Mouse (Mus musculus): ENCODE data around the gene A2ml1. TPM values are rescaled to one million over a fixed set of nuclear protein-coding genes. Genes with fewer than 3 reads are reported as not detected.

Gene A2ml1
- polyA plus RNA-seq, 1 experiment: not detected

DNA sequence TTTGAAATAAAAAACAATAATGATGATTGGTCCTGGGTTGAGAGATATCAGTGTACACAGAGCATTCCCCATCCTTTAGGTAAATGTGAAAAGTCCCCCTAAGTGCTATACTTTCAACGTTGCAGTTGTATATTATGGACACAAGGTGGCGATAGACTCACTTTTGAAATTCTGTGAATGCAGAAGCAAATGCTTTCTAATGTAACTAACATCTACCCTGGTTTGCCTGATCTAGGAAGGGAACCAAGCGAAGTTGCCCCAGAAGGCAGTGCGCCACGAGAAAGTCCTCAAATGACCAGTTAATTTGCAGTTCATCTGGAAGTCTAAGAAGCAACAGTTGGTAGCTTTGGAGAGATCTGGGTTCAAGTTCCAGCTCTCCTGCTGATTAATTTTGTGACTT lies 23.1 kb upstream of the A2ml1 start:
- H3K4me1 ChIP-seq (ENCODE audit: control insufficient read depth, insufficient read depth, insufficient read length): no peaks in the 10 kb centered on the region
- 14% methylated on average over 5 of the region's 5 CpGs for WGBS
- H3K4me3 ChIP-seq (ENCODE audit: extremely low read depth, insufficient read depth, insufficient read length): no peak overlapping the region
- no peak overlapping the region for H3K27ac ChIP-seq (ENCODE audit: insufficient read depth, low read length)
- TF ChIP-seq CTCF (IDR thresholded peaks at IDR 0.05; ENCODE audit: extremely low read depth, insufficient read depth, insufficient read length, insufficient replicate concordance): no peak
- no peak for TF ChIP-seq POLR2A (IDR thresholded peaks at IDR 0.05; ENCODE audit: low read depth, low read length)
- no peaks in the 10 kb centered on the region for H3K36me3 ChIP-seq (ENCODE audit: control insufficient read depth, insufficient read depth, low read length)
- H3K27me3 ChIP-seq (ENCODE audit: control insufficient read depth, insufficient read depth, low read length): no peaks in the 10 kb centered on the region
- peak in 1 of 2 experiments; percentile 26 for DNase-seq (ENCODE audit: low read depth in 1 of 2, low spot score in 2 of 2)

DNA sequence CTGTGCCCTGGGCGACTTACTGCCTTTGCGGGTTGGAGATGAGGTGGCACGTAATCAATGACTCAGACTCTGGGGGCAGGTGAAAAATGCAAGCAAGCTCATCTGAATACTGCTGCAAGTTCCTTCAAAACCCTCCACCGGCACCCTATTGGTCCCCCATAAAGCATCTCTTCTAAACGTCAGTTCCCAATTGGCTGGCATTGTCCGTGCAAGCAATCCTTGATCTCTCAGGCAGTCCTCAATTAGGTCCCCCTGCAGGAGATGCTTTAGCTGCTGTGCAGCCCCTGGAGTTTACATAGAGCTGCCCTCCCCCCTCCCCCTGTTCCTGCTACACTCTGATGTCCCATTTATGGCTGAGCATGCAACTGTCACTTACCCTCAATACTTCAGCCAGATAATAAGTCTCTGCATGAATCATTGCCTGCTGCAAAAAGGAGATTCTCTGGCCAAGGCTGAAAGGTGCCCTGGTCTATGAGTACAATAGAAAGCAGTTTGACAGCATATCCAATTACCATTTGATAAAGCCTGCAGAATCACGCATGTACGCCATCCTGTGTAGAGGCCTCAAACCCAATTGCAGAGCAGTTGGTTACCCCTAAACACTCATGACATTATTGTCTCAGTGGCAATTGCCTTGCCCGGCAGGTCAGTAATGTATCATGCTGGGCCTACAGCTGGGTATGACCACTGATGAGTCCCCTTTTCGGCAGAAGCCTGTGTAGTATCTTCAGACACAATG lies 21.2 kb upstream of the A2ml1 start:
- no peak for TF ChIP-seq CTCF (IDR thresholded peaks at IDR 0.05; ENCODE audit: extremely low read depth, insufficient read depth, insufficient read length, insufficient replicate concordance)
- TF ChIP-seq POLR2A (IDR thresholded peaks at IDR 0.05; ENCODE audit: low read depth, low read length): no peak
- H3K4me1 ChIP-seq (ENCODE audit: control insufficient read depth, insufficient read depth, insufficient read length): no peaks in the 10 kb centered on the region
- H3K36me3 ChIP-seq (ENCODE audit: control insufficient read depth, insufficient read depth, low read length): no peaks in the 10 kb centered on the region
- no peak overlapping the region for H3K4me3 ChIP-seq (ENCODE audit: extremely low read depth, insufficient read depth, insufficient read length)
- WGBS: 82% methylated on average over 10 of the region's 10 CpGs
- H3K27ac ChIP-seq (ENCODE audit: insufficient read depth, low read length): no peak overlapping the region
- DNase-seq (ENCODE audit: low read depth in 1 of 2, low spot score in 2 of 2): no peak
- no peaks in the 10 kb centered on the region for H3K27me3 ChIP-seq (ENCODE audit: control insufficient read depth, insufficient read depth, low read length)

GRCm38 (mm10) chr6:128602026-128602425 lies 20.6 kb upstream of the A2ml1 start:
- 37% methylated on average over 3 of the region's 3 CpGs for WGBS
- no peaks in the 10 kb centered on the region for H3K4me1 ChIP-seq (ENCODE audit: control insufficient read depth, insufficient read depth, insufficient read length)
- no peaks in the 10 kb centered on the region for H3K27me3 ChIP-seq (ENCODE audit: control insufficient read depth, insufficient read depth, low read length)
- no peaks in the 10 kb centered on the region for H3K36me3 ChIP-seq (ENCODE audit: control insufficient read depth, insufficient read depth, low read length)
- no peak for DNase-seq (ENCODE audit: low read depth in 1 of 2, low spot score in 2 of 2)
- TF ChIP-seq POLR2A (IDR thresholded peaks at IDR 0.05; ENCODE audit: low read depth, low read length) (no peak), CTCF (IDR thresholded peaks at IDR 0.05; ENCODE audit: extremely low read depth, insufficient read depth, insufficient read length, insufficient replicate concordance) (no peak)
- no peak overlapping the region for H3K27ac ChIP-seq (ENCODE audit: insufficient read depth, low read length)
- no peak overlapping the region for H3K4me3 ChIP-seq (ENCODE audit: extremely low read depth, insufficient read depth, insufficient read length)

DNA sequence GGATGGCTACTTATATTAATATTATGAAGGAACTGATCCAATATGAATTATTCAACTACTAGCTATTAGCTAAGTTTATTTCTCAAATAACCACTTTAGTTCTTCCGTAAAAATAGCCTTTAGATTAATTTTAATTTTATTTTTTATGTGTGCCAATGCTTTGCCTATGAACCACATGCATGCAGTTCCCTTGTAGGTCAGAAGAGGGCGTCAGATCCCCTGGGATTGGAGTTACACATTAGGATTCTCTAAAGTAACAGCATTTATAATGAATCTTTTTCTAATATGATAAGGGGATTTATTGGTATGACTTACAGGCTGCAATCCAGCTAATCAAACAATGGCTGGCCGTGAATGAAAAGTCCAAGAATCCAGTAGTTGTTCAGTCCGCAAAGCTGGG lies 18.1 kb upstream of the A2ml1 start:
- peak in 1 of 2 experiments; percentile 22 for DNase-seq (ENCODE audit: low read depth in 1 of 2, low spot score in 2 of 2)
- H3K4me1 ChIP-seq (ENCODE audit: control insufficient read depth, insufficient read depth, insufficient read length): no peaks in the 10 kb centered on the region
- no peaks in the 10 kb centered on the region for H3K36me3 ChIP-seq (ENCODE audit: control insufficient read depth, insufficient read depth, low read length)
- WGBS: 73% methylated on average over 4 of the region's 4 CpGs
- H3K4me3 ChIP-seq (ENCODE audit: extremely low read depth, insufficient read depth, insufficient read length): no peak overlapping the region
- no peaks in the 10 kb centered on the region for H3K27me3 ChIP-seq (ENCODE audit: control insufficient read depth, insufficient read depth, low read length)
- no peak overlapping the region for H3K27ac ChIP-seq (ENCODE audit: insufficient read depth, low read length)
- no peak for TF ChIP-seq POLR2A (IDR thresholded peaks at IDR 0.05; ENCODE audit: low read depth, low read length)
- no peak for TF ChIP-seq CTCF (IDR thresholded peaks at IDR 0.05; ENCODE audit: extremely low read depth, insufficient read depth, insufficient read length, insufficient replicate concordance)

GRCm38 (mm10) chr6:128598256-128599047 lies 17.0 kb upstream of the A2ml1 start:
- no peaks in the 10 kb centered on the region for H3K36me3 ChIP-seq (ENCODE audit: control insufficient read depth, insufficient read depth, low read length)
- no peak overlapping the region for H3K4me3 ChIP-seq (ENCODE audit: extremely low read depth, insufficient read depth, insufficient read length)
- TF ChIP-seq CTCF (IDR thresholded peaks at IDR 0.05; ENCODE audit: extremely low read depth, insufficient read depth, insufficient read length, insufficient replicate concordance): no peak
- TF ChIP-seq POLR2A (IDR thresholded peaks at IDR 0.05; ENCODE audit: low read depth, low read length): no peak
- H3K27me3 ChIP-seq (ENCODE audit: control insufficient read depth, insufficient read depth, low read length): no peaks in the 10 kb centered on the region
- DNase-seq (ENCODE audit: low read depth in 1 of 2, low spot score in 2 of 2): no peak
- no peaks in the 10 kb centered on the region for H3K4me1 ChIP-seq (ENCODE audit: control insufficient read depth, insufficient read depth, insufficient read length)
- no peak overlapping the region for H3K27ac ChIP-seq (ENCODE audit: insufficient read depth, low read length)
- 81% methylated on average over 2 of the region's 2 CpGs for WGBS

DNA sequence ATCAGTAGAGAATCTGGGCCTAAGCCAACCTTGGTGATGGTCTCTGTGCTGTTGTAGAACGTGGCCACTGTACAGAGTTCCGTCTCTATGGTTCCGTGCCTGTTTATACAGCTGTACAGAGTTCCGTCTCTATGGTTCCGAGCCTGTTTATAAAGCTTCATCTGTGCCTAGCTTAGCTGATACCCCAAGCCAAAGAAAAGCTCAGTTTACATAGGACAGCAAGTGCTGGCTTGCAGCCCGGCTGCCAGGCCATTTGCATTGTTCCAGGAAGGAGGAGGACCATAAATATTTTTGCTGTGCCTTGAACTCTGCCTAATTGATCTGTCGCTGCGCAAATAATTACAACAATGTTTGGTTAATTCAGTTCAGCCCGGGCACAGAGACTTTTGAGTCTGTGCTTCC lies 15.7 kb upstream of the A2ml1 start:
- H3K27me3 ChIP-seq (ENCODE audit: control insufficient read depth, insufficient read depth, low read length): no peaks in the 10 kb centered on the region
- no peak overlapping the region for H3K27ac ChIP-seq (ENCODE audit: insufficient read depth, low read length)
- no peak for DNase-seq (ENCODE audit: low read depth in 1 of 2, low spot score in 2 of 2)
- 76% methylated on average over 9 of the region's 9 CpGs for WGBS
- no peak for TF ChIP-seq POLR2A (IDR thresholded peaks at IDR 0.05; ENCODE audit: low read depth, low read length)
- no peaks in the 10 kb centered on the region for H3K36me3 ChIP-seq (ENCODE audit: control insufficient read depth, insufficient read depth, low read length)
- H3K4me1 ChIP-seq (ENCODE audit: control insufficient read depth, insufficient read depth, insufficient read length): no peaks in the 10 kb centered on the region
- H3K4me3 ChIP-seq (ENCODE audit: extremely low read depth, insufficient read depth, insufficient read length): no peak overlapping the region

- WGBS: 85% methylated on average over 9 of the region's 9 CpGs
- no peaks in the 10 kb centered on the region for H3K27me3 ChIP-seq (ENCODE audit: control insufficient read depth, insufficient read depth, low read length)
- TF ChIP-seq POLR2A (IDR thresholded peaks at IDR 0.05; ENCODE audit: low read depth, low read length): no peak
- no peak for TF ChIP-seq CTCF (IDR thresholded peaks at IDR 0.05; ENCODE audit: extremely low read depth, insufficient read depth, insufficient read length, insufficient replicate concordance)
- H3K4me1 ChIP-seq (ENCODE audit: control insufficient read depth, insufficient read depth, insufficient read length): no peaks in the 10 kb centered on the region
- no peak overlapping the region for H3K4me3 ChIP-seq (ENCODE audit: extremely low read depth, insufficient read depth, insufficient read length)
- H3K36me3 ChIP-seq (ENCODE audit: control insufficient read depth, insufficient read depth, low read length): no peaks in the 10 kb centered on the region
- no peak for DNase-seq (ENCODE audit: low read depth in 1 of 2, low spot score in 2 of 2)
- no peak overlapping the region for H3K27ac ChIP-seq (ENCODE audit: insufficient read depth, low read length)
Measured at GRCm38 (mm10) chr6:128594651-128595050, 13.2 kb upstream of the A2ml1 start.
